In genomic region chr2:106193889-106194347, GRCm38 (mm10) we compare ENCODE assay signal across 8 mouse cellular contexts.
DNase-seq lines count a peak whose midpoint lies in the region; ATAC-seq and TF ChIP-seq lines count a peak whose summit lies in the region.

No protein-coding gene starts in this region.

- TF ChIP-seq CTCF in liver, postnatal 0 days (IDR thresholded peaks at IDR 0.05; ENCODE audit: low read depth) = no peak
- TF ChIP-seq CTCF in stomach, postnatal 0 days (IDR thresholded peaks at IDR 0.05; ENCODE audit: low read depth) = no peak

- peak overlapping the region; percentile 46 for H3K4me2 ChIP-seq in liver, embryonic 12.5 days
- no peak overlapping the region for H3K4me2 ChIP-seq in liver, postnatal 0 days (ENCODE audit: low read depth, low read length)
- H3K4me2 ChIP-seq in embryonic facial prominence, embryonic 15.5 days (replicated peaks) = peak overlapping the region; percentile 63
- H3K4me2 ChIP-seq in limb, embryonic 14.5 days (replicated peaks; ENCODE audit: low read depth, low read length, severe bottlenecking) = peak overlapping the region; percentile 64
- peak overlapping the region; percentile 42 for H3K4me2 ChIP-seq in stomach, postnatal 0 days (replicated peaks; ENCODE audit: low read depth)

- no peak for TF ChIP-seq EP300 in liver, postnatal 0 days (IDR thresholded peaks at IDR 0.05; ENCODE audit: low read depth)
- no peak for TF ChIP-seq EP300 in stomach, postnatal 0 days (optimal IDR thresholded peaks at IDR 0.05)

- peaks cover 7% of the 10 kb centered on the region; the same call in 1 of the 2 replicates for H3K27me3 ChIP-seq in liver, embryonic 12.5 days (replicated peaks)
- peaks cover 8% of the 10 kb centered on the region; the same call in 1 of the 2 replicates for H3K27me3 ChIP-seq in liver, postnatal 0 days (ENCODE audit: insufficient read depth, low read length)
- H3K27me3 ChIP-seq in embryonic facial prominence, embryonic 15.5 days = no peaks in the 10 kb centered on the region; the same call in 1 of the 2 replicates
- no peaks in the 10 kb centered on the region for H3K27me3 ChIP-seq in limb, embryonic 14.5 days (ENCODE audit: control insufficient read depth, insufficient read depth, low read length)
- no peaks in the 10 kb centered on the region; the same call in 1 of the 2 replicates for H3K27me3 ChIP-seq in stomach, postnatal 0 days (ENCODE audit: control insufficient read depth, insufficient read depth, low read length)

- H3K9ac ChIP-seq in liver, embryonic 12.5 days = no peak overlapping the region
- H3K9ac ChIP-seq in liver, postnatal 0 days (replicated peaks) = no peak overlapping the region
- no peak overlapping the region for H3K9ac ChIP-seq in embryonic facial prominence, embryonic 15.5 days
- H3K9ac ChIP-seq in limb, embryonic 14.5 days (ENCODE audit: low read depth, low read length, severe bottlenecking) = peak overlapping the region; percentile 39; the same call in 1 of the 2 replicates
- H3K9ac ChIP-seq in stomach, postnatal 0 days (ENCODE audit: low read length) = no peak overlapping the region

- ATAC-seq in liver, embryonic 12.5 days = no peak
- no peak for ATAC-seq in liver, postnatal 0 days
- no peak for ATAC-seq in embryonic facial prominence, embryonic 15.5 days (ENCODE audit: insufficient number of reproducible peaks, low FRiP score, low TSS enrichment, low read depth)
- no peak for ATAC-seq in limb, embryonic 14.5 days (ENCODE audit: low FRiP score, low read depth)
- no peak for ATAC-seq in stomach, postnatal 0 days (ENCODE audit: low FRiP score, low TSS enrichment)

- H3K4me3 ChIP-seq in liver, embryonic 12.5 days = no peak overlapping the region
- H3K4me3 ChIP-seq in liver, postnatal 0 days (ENCODE audit: low read depth, low read length) = no peak overlapping the region
- peak overlapping the region; percentile 29 for H3K4me3 ChIP-seq in embryonic facial prominence, embryonic 15.5 days (replicated peaks)
- peak overlapping the region; percentile 33 for H3K4me3 ChIP-seq in limb, embryonic 14.5 days (replicated peaks; ENCODE audit: low read length)
- peak overlapping the region; percentile 4; the same call in 1 of the 2 replicates for H3K4me3 ChIP-seq in stomach, postnatal 0 days (ENCODE audit: low read depth, low read length)

- WGBS in liver, embryonic 12.5 days (ENCODE audit: insufficient replicate concordance) = 11% methylated on average over 9 of the region's 9 CpGs
- 4% methylated on average over 9 of the region's 9 CpGs for WGBS in liver, postnatal 0 days (ENCODE audit: insufficient replicate concordance)
- 4% methylated on average over 9 of the region's 9 CpGs for WGBS in embryonic facial prominence, embryonic 15.5 days
- 3% methylated on average over 9 of the region's 9 CpGs for WGBS in limb, embryonic 14.5 days
- 4% methylated on average over 9 of the region's 9 CpGs for WGBS in stomach, postnatal 0 days

- no peaks in the 10 kb centered on the region for H3K36me3 ChIP-seq in liver, embryonic 12.5 days
- no peaks in the 10 kb centered on the region for H3K36me3 ChIP-seq in liver, postnatal 0 days (replicated peaks; ENCODE audit: insufficient read depth, low read length)
- no peaks in the 10 kb centered on the region for H3K36me3 ChIP-seq in embryonic facial prominence, embryonic 15.5 days
- no peaks in the 10 kb centered on the region for H3K36me3 ChIP-seq in limb, embryonic 14.5 days (ENCODE audit: control insufficient read depth, insufficient read depth, low read length)
- no peaks in the 10 kb centered on the region for H3K36me3 ChIP-seq in stomach, postnatal 0 days (ENCODE audit: control insufficient read depth, insufficient read depth, low read length)

- no peaks in the 10 kb centered on the region for H3K9me3 ChIP-seq in liver, embryonic 12.5 days (replicated peaks)
- H3K9me3 ChIP-seq in liver, postnatal 0 days (ENCODE audit: low read length) = no peaks in the 10 kb centered on the region
- no peaks in the 10 kb centered on the region for H3K9me3 ChIP-seq in embryonic facial prominence, embryonic 15.5 days (replicated peaks)
- H3K9me3 ChIP-seq in limb, embryonic 14.5 days (ENCODE audit: control insufficient read depth, low read length) = no peaks in the 10 kb centered on the region
- H3K9me3 ChIP-seq in stomach, postnatal 0 days (ENCODE audit: control insufficient read depth, low read length) = no peaks in the 10 kb centered on the region

- no peak for DNase-seq in liver, postnatal 0 days
- no peak for DNase-seq in limb, embryonic 14.5 days (ENCODE audit: low spot score)
- no peak for DNase-seq in stomach, postnatal 0 days (ENCODE audit: low spot score)
- DNase-seq in adrenal gland, postnatal 4 days (ENCODE audit: low spot score in 2 of 2) = no peak
- DNase-seq in left cerebral cortex, adult 9 months (ENCODE audit: low spot score in 2 of 2) = no peak
- no peak for DNase-seq in urinary bladder, adult 18-20 months (ENCODE audit: low spot score in 2 of 2)

- no peaks in the 10 kb centered on the region for H3K4me1 ChIP-seq in liver, embryonic 12.5 days
- H3K4me1 ChIP-seq in liver, postnatal 0 days (ENCODE audit: insufficient read depth) = no peaks in the 10 kb centered on the region
- H3K4me1 ChIP-seq in embryonic facial prominence, embryonic 15.5 days = no peaks in the 10 kb centered on the region
- H3K4me1 ChIP-seq in limb, embryonic 14.5 days (ENCODE audit: control insufficient read depth, insufficient read depth, low read length) = peaks cover 10% of the 10 kb centered on the region; the same call in 1 of the 2 replicates
- no peaks in the 10 kb centered on the region for H3K4me1 ChIP-seq in stomach, postnatal 0 days (replicated peaks; ENCODE audit: control insufficient read depth, insufficient read depth)

- H3K27ac ChIP-seq in liver, embryonic 12.5 days = no peak overlapping the region
- H3K27ac ChIP-seq in liver, postnatal 0 days (ENCODE audit: low read depth) = no peak overlapping the region
- H3K27ac ChIP-seq in embryonic facial prominence, embryonic 15.5 days (replicated peaks) = no peak overlapping the region
- H3K27ac ChIP-seq in limb, embryonic 14.5 days (replicated peaks; ENCODE audit: low read depth, low read length) = no peak overlapping the region
- no peak overlapping the region for H3K27ac ChIP-seq in stomach, postnatal 0 days (replicated peaks)

- TF ChIP-seq POLR2A in limb, embryonic 14.5 days (IDR thresholded peaks at IDR 0.05; ENCODE audit: borderline replicate concordance, extremely low read depth, insufficient read depth, insufficient read length) = no peak

Comparison
In these comparisons a context has a peak if more than half of its experiments do, and no peak if none do; other contexts are left out.
1. H3K4me3 ChIP-seq: peak in embryonic facial prominence, embryonic 15.5 days (single experiment), limb, embryonic 14.5 days (single experiment) and stomach, postnatal 0 days (single experiment); none in liver, embryonic 12.5 days (single experiment) and liver, postnatal 0 days (single experiment).